Mouse (Mus musculus) small intestine, adult 2 months (tissue): ENCODE measurements around the gene Phpt1.

Source experiments
- CTCF ChIP-seq: fragments of 200-500 bp; IDR thresholded peaks from 2 replicates; pipeline ENCODE4 v1.5.1; 2012; ENCODE audit warnings: low read depth, mild to moderate bottlenecking, control low read depth, inconsistent platforms, low read length, moderate library complexity, mixed read lengths; ENCODE audit not compliant: insufficient replicate concordance, insufficient read length; ENCODE audit errors: extremely low read depth
- POLR2A ChIP-seq: fragments of 200-500 bp; IDR thresholded peaks from 2 replicates; pipeline ENCODE4 v1.6.1; 2012; ENCODE audit warnings: low read depth, mild to moderate bottlenecking, control low read depth, inconsistent platforms, low read length, moderate library complexity

GRCm38 (mm10) chr2:25583571-25583970 is 8.5 kb upstream of the Phpt1 start:
- TF ChIP-seq POLR2A (no peak), CTCF (no peak)
